Mouse (Mus musculus): Measurements from ENCODE around the gene Arhgef25. TPM values are rescaled to one million over a fixed set of nuclear protein-coding genes. Genes with fewer than 3 reads are reported as not detected.
A peak's percentile ranks its signal among the peaks of the same experiment; 100 is the strongest.

Gene Arhgef25
- total RNA-seq, 2 experiments from 2014 or later: 196 to 200 TPM

DNA sequence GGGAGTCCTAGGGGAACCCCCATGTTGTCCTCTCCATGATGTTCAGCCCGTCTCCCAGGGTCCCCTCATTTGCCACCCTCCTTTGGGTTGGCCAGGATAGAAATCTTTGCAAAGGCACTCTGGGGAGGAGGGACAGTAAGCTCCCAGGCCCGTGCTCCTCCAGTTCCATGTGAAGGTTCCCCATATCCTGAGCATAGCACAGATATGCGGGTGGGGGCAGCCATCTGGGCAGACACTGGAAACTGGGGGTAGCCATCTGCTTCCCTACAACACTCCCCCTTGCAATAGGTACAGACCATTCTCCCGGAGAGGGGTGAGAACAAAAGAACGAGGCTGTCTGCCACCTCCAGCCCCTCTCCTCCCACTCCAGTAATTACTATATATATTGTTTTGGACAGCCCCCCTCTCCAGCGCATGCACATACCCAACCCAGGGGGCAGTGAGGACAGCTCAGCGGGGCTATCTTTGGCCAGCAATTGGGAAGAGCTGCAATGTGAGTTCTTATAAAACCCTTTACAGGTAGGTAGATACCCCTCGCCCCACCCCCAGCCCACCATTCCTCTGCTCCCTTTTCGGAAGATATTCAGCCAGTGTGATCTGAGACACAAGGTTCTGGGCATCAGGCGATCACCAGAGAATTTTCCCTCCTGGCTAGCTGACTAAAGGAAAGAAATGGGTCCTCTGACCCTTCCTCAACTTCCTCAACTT is 2.4 kb downstream of the Arhgef25 start:
- peak; percentile 70 to 88 for DNase-seq (ENCODE audit: low spot score in 2 of 2)

DNA sequence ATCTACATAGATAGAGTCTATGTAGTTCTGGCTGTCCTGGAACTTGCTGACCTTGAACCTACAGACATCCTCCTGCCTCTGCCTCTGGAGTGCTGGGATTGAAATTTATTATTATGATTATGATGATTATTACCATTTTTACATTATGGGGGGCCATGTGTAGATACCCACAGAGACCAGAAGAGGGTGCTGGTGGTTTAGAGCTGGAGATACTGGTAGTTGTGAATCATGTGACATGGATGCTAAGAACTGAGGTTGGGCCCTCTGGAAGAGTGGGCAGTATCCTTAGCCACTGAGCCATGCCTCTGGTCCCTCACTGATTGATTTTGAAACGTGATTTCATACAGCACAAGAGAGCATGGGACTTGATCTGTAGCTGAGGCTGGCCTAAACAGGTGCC is 3.4 kb downstream of the Arhgef25 start:
- DNase-seq (ENCODE audit: low spot score in 2 of 2): no peak

DNA sequence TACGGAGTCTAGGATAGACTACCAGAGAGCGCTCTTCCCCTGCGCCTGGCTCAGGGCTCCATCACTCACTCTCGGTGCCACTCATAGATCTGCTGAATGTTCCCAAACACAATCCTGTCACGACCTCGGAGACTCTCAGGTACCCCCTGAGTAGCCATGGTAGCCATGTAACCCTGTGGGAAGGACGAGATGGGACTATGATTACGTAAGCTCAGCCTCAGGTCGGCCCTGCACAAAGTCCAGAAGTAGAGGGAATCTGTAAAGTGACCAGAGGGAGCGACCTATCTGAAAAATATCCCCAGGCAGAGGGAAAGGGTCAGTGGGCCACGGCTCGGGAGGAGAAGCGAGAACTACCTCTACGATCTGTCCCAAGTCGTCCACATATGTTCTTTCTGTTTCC is 4.4 kb downstream of the Arhgef25 start:
- no peak for DNase-seq (ENCODE audit: low spot score in 2 of 2)

DNA sequence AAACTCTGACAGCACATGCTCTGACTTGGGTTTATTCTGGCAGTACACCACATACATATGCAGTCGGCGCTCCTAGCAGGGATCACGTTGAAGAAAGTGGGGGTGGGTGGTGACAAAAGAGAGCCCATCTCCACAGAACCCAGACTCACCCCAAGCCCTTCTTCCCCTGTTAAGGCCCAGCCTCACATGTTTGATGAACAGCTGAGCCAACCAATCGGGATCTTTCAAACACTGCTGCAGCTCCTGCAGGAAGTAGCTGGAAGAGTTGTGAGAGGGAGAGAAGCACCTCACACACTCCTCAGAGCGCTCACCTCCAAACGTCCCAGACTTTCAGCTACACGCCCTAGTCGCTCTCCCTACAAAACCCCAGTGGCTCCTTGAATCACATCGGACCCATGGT is 4.8 kb downstream of the Arhgef25 start:
- no peak for DNase-seq (ENCODE audit: low spot score in 2 of 2)

DNA sequence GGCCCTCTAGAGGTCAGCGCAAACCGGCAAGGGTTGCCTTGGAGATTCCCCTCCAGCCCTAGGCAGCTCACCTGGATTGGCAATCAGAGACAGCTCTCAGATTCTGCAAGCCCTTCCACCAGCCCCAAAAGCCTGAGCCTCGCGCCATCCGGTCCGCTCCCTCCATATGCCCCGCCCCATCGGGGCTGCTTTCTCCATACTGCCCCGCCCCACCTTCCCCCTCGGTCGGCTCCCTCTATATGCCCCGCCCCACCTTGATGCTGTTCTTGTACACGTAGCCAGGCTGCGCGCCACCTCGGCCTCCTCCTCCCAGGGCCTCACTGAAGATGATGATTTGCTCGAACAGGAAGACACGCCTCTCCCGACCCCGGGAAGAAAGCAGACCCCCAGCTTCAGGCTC is 6.1 kb downstream of the Arhgef25 start:
- DNase-seq (ENCODE audit: low spot score in 2 of 2): no peak

DNA sequence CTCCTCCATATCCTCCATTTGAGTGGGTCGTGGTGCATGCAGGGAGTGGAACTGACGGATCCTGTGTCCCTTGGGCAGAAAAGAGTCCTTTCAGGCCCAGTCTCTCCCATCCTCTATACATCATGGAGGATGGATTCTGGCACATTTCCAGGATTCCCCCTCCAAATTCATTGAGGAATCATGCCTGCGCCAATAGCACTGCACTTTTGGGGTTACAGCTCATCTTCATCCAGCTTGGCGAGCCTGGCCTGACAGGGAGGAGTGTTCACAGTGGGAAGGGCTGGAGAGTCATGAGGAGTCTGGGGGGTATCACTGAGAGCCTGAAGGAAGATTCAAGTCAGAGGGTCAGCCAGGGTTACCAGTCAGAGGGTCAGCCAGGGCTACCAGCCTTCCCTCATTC is 7.3 kb downstream of the Arhgef25 start:
- DNase-seq (ENCODE audit: low spot score in 2 of 2): no peak

DNA sequence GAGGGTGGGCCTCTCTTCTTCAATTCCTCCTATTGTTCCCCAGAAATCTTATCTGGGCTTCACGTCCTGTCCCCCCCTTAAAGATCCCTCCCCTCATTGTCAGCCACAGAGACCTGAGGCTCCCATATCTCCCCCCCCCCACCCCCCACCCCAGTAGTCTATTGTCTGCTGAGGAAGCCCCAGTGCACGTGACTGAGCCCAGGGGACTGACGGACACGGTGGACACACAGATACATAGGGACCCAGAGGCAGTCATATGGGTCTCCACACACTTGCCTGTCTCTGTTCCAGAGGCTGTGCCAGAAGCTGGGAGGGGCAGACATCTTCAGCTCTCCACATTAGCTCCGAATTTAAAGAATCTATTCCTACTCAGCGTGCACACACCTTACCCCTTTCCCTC is 8.3 kb downstream of the Arhgef25 start:
- no peak for DNase-seq (ENCODE audit: low spot score in 2 of 2)

DNA sequence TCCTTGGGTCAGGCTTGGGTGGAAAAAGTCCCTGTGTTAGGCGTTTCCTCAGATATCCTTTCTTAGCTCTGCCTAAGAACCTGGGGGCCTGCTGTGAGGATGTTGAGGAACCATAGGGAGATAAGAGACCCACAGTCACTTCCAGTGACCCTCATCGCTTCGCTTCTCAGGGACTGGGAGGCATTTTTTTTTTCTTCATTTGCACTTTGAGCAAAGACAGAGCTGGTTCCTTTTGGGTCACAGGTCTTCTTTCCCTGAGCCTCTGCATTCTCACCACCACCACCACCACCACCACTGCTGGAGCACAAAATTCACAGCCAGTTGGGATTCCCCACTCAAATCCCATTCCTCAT is 9.2 kb downstream of the Arhgef25 start:
- DNase-seq (ENCODE audit: low spot score in 2 of 2): no peak

DNA sequence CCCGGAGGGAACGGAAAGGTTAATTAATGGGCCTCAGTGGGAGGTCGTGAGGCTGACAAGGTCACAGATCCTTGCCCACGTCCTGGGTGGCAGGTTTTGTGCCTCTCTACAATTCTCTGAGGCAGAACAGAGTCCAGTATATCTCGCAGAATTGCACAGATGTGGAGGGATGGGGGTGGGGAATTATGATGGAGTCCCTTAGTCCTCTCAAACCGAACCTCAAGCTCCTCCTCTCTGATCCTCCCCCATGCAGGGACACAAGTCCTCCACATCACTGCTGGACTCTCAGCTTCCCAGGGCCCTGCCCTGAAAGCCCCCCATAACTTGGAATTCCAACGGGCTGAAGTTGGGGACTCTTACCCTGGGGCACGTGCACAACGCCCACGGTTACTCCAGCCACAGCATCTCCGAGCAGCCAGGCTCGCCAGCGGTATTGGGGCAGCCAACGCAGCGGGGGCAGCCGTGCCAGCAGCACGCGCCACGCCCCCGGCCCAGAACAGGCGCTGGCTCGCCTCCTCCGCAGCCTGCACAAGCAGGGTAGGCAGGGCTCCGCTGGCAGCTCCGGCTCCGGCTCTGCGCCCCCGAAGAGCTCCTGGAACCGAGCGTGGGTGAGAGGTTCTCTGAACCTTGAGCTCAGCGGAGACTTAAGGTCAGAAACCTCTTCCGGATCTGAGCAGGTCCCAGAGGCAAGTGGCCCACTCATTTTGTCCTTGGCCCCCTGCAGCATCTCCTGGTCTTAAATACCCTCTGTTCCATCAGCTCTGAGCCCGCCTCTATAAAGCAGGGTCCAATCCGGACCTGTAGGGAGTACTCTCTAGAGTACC is 9.8 kb downstream of the Arhgef25 start, which contains the start of gene Slc26a10:
Gene Slc26a10 (minus strand): TSS at position 775 of the 824 bp plus-strand sequence.
- no peak for DNase-seq (ENCODE audit: low spot score in 2 of 2)

DNA sequence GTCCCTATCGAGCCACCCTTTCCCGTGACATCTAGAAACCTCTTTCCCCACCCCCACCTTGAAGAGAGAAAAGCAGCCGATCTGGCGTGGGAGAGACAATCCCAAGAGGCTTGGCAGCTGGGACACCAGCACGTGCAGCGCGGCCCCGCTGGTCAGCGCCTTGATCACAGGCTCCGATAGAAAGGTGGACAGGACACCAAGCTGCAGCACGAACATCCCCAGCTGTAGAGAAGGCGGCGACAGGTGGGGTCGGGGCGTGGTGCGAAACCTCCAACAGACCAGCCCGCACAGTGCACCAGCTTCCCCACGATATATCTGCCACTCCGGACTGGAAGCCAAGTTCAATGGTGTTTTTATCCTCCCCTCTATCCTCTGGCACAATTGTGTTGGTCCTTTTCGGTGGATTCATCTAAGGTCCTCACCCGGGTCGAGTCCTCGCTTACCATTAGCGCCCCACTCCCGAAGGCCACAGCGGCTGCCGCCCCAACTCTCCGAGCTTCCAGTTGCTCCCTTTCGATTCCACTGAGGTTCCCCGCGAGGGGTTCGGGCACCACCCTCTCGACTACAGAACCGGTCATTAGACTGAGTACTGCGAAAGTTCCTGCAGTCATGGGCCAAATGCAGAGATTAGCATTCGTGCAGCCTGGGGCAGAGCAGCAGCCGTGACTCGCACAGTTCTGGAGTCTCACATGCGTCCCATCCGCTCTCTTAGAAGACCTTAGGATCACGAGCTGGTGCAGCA is 11.4 kb downstream of the Arhgef25 start:
- peak in 1 of 2 experiments; percentile 11 for DNase-seq (ENCODE audit: low spot score in 2 of 2)

DNA sequence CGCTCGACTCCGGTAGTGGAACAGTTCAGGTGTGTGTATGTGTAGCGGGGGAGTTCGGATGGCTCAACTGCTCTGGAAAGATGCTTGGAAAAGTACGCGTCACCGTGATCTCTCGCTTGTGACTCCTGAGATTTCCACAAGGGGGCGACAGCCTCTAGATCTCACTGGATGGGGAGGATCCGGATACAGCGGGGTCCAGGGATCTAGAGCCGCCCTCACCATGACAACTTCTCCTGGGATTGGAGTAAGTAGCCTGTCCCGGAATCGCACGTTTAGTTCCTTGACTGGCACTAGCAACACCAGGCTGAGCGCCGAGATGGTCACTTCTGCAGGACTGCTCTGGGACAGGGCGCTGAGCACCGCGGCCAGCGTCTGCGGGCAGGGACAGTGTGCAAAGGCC is 12.2 kb downstream of the Arhgef25 start:
- DNase-seq (ENCODE audit: low spot score in 2 of 2): peak; percentile 78 to 81

DNA sequence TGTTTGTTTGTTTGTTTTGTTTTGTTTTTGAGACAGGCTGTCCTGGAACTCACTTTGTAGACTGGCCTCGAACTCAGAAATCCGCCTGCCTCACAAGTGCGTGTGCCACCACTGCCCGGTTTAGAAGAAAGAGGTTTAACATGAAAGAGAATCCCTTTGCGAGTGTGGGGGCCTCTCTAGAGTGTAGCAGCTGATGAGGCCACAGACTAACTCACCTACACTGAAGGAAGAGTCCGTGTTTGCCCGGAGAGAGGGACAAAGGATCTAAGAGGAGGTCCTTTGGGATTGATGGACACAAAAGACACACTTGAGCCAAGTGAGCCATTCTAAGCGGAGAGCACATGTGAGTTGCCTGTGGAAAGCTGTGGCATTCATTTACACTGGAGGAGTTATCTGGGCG is 12.6 kb downstream of the Arhgef25 start:
- no peak for DNase-seq (ENCODE audit: low spot score in 2 of 2)

DNA sequence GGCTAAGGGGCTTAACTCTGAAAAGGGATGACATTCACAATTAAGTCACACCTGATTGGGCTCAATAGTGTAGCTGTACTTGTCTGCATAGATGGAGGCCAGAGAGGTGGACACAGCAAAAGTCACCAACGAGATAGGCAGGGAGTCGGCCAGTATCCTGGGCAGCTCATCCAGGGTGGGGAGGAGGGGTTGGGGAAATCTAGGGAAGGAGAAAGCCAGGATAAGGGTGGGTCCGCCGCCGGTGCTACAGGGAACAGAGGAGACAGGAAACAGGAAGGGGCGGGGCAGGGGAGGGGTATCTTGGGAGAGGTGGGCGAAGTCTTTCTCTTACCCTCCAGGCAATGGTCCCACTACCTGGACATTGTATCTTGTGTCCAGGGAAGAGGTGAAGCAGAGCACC is 13.1 kb downstream of the Arhgef25 start:
- DNase-seq (ENCODE audit: low spot score in 2 of 2): no peak

DNA sequence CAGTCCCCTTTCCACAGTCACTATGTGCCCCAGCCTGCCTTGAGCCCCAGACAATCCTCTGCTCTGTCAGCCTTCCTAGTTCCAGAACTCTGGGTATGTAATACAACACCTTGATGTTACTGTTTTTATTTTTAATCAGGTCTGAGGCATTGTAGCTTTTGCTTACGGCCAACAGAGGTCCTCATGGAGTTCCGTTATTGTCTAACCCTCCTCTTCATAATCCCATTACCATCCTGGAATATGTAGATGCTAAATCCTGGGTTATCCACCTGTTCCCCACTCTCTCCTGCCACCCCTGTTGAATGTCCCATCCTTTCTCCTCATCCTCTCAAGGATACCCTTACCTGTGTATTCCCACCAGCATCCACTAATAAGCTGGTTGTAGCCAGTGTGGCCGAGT is 13.7 kb downstream of the Arhgef25 start:
- peak in 1 of 2 experiments; percentile 1 for DNase-seq (ENCODE audit: low spot score in 2 of 2)

DNA sequence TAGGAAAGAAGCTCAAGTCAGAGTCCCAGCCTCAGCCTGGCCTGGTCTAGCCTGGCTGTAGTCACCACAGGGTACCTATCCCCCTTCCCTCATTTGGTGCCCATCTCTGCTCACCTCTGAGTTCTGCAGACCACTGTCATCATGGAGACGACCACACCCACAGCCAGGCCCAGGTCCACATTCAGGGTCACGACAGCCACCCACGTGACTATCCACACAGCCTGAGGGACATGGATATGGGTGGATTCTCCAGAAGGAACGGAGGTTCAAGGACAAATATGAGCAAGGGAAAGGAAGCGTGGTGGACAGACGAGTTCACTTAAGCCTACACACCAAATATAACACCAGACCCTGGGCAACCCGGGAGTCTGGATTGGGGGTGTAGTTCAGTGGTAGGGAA is 15.7 kb downstream of the Arhgef25 start:
- DNase-seq (ENCODE audit: low spot score in 2 of 2): peak in 1 of 2 experiments; percentile 5

DNA sequence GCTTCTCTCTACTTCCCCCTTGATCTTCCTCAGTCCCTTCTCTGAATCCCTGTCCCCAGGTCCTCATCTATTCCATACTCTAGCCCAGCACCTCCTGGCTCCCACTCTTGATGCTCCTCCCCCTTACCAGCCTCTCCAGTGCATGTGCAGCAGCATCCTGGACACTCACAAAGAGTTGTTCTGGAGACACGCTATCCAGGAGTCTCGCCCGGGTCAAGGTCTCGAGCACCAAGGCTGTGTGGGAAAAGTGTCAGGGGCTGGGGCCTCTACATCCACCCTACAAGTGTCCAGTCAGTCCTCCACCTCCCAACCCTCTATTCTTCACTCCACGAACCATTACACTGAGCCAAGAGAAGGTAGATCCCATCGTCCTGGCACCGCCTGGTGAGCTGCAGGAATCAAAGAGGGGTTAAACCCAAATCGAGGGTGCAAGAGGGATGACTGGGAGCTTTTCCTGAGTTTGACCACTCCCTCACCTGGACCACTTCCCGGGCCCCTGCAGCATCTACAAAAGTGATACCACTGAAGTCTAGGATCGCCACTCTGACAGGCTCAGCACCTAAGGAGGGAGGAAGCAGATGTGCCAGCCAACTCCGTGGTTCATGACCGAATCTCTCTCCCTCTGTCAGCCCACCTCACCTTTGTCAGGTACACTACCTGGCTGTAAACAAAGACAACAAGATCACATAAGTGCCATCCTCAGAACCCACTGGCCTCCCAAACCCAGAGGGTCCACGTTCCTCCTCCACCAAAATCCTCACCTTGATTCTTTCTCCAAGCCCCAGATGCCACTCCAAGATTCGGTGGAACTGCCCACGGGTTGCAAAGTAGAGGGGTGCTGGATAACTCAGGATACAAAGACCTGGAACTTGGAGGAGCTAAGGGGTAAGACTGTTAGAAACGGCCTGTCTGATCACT is 16.5 kb downstream of the Arhgef25 start:
- DNase-seq (ENCODE audit: low spot score in 2 of 2): peak in 1 of 2 experiments; percentile 3

DNA sequence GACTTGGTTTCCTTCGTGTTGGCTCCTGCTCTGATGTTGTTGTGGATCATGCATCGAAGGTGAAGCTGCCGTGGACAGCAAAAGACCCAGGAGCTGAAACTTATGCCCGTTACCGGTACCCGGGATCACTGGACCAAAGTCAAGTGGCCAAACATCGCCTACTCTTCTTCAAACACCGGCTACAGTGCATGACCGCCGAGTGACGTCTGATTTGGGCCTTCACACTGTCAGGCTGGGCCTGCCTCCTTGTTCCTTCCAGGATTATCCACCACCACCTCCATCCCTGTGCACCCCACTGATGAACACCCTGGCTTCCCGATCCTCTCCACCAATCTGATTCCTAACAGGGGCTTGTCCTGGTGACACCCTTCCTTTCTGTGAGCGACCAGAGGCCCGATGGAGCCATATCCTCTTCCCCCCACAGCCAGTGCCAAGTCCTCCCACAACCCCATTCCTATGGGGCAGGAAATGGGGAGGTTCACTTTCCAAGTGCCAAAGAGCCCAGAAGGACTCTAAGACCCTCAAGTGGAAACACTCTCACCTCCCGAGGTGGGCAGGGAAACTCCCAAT is 18.2 kb downstream of the Arhgef25 start:
- DNase-seq (ENCODE audit: low spot score in 2 of 2): peak in 1 of 2 experiments; percentile 3

DNA sequence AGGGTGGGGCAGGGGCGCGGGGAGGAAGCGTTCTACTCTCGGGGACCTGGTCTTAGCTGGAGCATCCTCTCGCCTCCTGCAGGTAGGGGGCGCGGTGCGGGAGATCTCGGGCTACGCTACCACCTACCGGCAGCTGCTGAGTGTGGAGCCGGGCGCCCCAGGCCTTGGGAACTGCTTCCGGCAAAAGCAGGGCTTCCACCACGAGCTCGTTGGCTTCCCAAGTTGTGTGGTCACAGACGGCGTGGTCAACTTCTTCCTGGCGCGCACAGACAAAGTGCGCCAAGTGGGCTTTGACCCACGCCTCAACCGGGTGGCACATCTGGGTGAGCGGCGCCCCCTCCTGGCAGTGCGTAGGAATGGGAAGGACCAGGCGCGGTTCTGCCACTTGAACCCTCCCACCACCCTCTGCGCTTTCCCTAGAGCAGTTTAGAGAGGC is 19.0 kb downstream of the Arhgef25 start:
- peak in 1 of 2 experiments; percentile 49 for DNase-seq (ENCODE audit: low spot score in 2 of 2)

DNA sequence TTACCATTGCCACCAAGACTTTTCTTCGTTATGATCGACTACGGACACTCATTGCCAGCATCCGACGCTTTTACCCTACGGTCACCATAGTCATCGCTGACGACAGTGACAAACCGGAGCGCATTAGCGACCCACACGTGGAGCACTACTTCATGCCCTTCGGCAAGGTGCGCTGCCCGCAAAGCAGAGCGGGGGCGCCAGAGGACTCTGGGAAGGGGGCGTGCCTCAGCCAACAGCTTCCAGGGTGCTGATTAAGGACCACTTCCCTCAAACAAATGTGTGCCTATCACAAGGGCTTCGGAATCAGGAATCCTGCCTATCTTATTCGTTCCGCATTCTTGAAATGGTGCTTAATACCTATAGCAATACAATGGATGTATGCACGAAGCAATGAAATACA is 19.9 kb downstream of the Arhgef25 start:
- no peak for DNase-seq (ENCODE audit: low spot score in 2 of 2)

DNA sequence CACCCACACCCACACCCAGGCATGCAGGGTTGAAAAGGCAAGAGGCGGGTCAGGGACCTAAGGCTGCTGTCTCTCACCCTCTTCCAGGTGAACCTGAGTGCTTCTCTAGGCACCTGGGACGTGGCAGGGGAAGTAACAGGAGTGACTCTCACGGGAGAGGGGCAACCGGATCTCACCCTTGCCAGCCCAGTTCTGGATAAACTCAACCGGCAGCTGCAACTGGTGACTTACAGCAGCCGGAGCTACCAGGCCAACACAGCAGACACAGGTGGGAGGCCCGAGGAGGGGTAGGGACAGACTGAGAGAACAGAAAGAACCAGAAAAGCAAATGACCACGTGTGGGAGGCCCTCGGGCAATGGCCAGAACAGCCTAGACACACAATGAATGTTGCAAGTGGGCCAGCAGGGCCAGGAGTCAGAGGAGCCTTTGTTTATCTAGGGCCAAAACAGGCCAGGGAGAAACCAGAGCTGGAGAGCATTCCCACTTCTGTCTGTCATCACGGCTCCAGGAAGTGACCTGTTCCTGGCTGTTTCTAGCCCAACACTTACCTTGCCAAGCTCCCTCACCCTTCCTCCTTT is 22.2 kb downstream of the Arhgef25 start:
- peak in 1 of 2 experiments; percentile 1 for DNase-seq (ENCODE audit: low spot score in 2 of 2)
